Mouse (Mus musculus): ENCODE results near the gene Gpc3.

- TF ChIP-seq CTCF (IDR thresholded peaks at IDR 0.05; ENCODE audit: low read depth, low read length): no peak
- no peak for TF ChIP-seq POLR2A (IDR thresholded peaks at IDR 0.05; ENCODE audit: borderline replicate concordance, low read depth, low read length)
These were observed 87.7 kb downstream of the Gpc3 start for GRCm38 (mm10) chrX:52526086-52526485.
